Mouse (Mus musculus) urinary bladder, postnatal 4 days (tissue): ENCODE results near the gene Rarres2.

Source experiments
- DNase-seq, 2 experiments: peaks; one replicate each; pipeline ENCODE4 v3.0.0; 2021 to 2022; ENCODE audit warnings: low spot score in 2 of 2

Rarres2 gene

GRCm38 (mm10) chr6:48579215-48579648 lies 6.6 kb upstream of the Rarres2 start:
- DNase-seq: no peak

- no peak for DNase-seq
Measured at GRCm38 (mm10) chr6:48578736-48579135, 6.1 kb upstream of the Rarres2 start.

GRCm38 (mm10) chr6:48573981-48574380 lies 1.4 kb upstream of the Rarres2 start:
- no peak for DNase-seq

GRCm38 (mm10) chr6:48573280-48573679 lies 691 bp upstream of the Rarres2 start:
- DNase-seq: peak in 1 of 2 experiments; percentile 61

GRCm38 (mm10) chr6:48572014-48572413 lies 575 bp downstream of the Rarres2 start:
- DNase-seq: no peak

GRCm38 (mm10) chr6:48569065-48569807 lies 3.4 kb downstream of the Rarres2 start:
- no peak for DNase-seq

GRCm38 (mm10) chr6:48568036-48568984 lies 4.3 kb downstream of the Rarres2 start:
- DNase-seq: peak; percentile 60 to 61

GRCm38 (mm10) chr6:48566312-48566711 lies 6.3 kb downstream of the Rarres2 start:
- peak; percentile 56 to 74 for DNase-seq

GRCm38 (mm10) chr6:48565693-48566310 lies 6.8 kb downstream of the Rarres2 start:
- DNase-seq: no peak

GRCm38 (mm10) chr6:48555956-48556355 lies 16.6 kb downstream of the Rarres2 start:
- DNase-seq: no peak

GRCm38 (mm10) chr6:48555104-48555890 lies 17.3 kb downstream of the Rarres2 start:
- DNase-seq: no peak

- peak; percentile 96 to 99 for DNase-seq
Measured at GRCm38 (mm10) chr6:48554280-48555103, 18.1 kb downstream of the Rarres2 start, which contains the start of gene Lrrc61. TSS of gene Lrrc61 (plus strand) at chr6:48554796.

- no peak for DNase-seq
Measured at GRCm38 (mm10) chr6:48553819-48554218, 18.8 kb downstream of the Rarres2 start.

GRCm38 (mm10) chr6:48552918-48553317 lies 19.7 kb downstream of the Rarres2 start:
- no peak for DNase-seq

GRCm38 (mm10) chr6:48548314-48548713 lies 24.3 kb downstream of the Rarres2 start:
- DNase-seq: no peak

GRCm38 (mm10) chr6:48546858-48547257 lies 25.7 kb downstream of the Rarres2 start:
- DNase-seq: no peak

GRCm38 (mm10) chr6:48546271-48546670 lies 26.3 kb downstream of the Rarres2 start:
- DNase-seq: no peak

- DNase-seq: no peak
Measured at GRCm38 (mm10) chr6:48545251-48545650, 27.3 kb downstream of the Rarres2 start.

- no peak for DNase-seq
Measured at GRCm38 (mm10) chr6:48542631-48543030, 30.0 kb downstream of the Rarres2 start.
